Mouse (Mus musculus) spleen, postnatal 10 days (tissue): ENCODE results near the gene Rapgef2.

ENCODE experiments used
- DNase-seq, 2 experiments: peaks; one replicate each; pipeline ENCODE4 v3.0.0; 2021 to 2022; ENCODE audit warnings: low spot score in 2 of 2

The Rapgef2 gene

GRCm38 (mm10) chr3:79283031-79283430 lies 3.3 kb downstream of the Rapgef2 start:
- DNase-seq, result no peak

DNA sequence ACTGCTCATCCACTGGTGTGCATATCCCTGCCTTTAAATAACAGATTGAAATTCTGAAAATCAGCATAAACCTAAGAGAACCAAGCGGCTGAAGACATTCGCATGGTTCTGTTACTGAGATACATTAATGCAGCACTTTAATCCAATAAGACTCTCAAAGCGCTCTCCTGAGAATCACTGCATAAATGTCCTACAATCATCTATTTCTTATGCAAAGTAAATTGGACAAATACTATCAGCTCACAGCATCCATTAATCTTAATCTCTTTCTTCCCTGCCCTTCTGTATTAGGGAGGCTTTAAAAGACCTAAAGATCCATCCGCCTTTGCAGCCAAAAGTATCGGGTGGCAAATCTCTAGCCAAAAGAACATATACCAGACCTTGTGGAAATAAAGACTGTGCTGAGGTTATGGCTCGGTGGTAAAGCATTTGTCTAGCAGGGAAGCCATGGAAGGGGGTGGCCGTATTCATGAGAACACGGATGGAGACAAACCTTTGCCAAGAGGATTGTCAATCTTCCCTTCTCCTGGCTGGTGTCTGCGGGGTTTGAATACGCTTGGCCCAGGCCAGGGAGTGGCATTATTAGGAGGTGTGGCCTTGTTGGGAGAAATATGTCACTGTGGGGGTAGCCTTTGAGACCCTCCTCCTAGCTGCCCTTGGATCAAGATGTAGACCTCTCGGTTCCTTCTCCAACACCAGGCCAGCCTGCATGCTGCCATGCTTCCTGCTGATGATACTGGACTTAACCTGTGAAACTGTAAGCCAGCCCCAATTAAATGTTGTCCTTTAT lies 10.3 kb downstream of the Rapgef2 start:
- DNase-seq, result no peak

GRCm38 (mm10) chr3:79273350-79273749 lies 13.0 kb downstream of the Rapgef2 start:
- no peak for DNase-seq

DNA sequence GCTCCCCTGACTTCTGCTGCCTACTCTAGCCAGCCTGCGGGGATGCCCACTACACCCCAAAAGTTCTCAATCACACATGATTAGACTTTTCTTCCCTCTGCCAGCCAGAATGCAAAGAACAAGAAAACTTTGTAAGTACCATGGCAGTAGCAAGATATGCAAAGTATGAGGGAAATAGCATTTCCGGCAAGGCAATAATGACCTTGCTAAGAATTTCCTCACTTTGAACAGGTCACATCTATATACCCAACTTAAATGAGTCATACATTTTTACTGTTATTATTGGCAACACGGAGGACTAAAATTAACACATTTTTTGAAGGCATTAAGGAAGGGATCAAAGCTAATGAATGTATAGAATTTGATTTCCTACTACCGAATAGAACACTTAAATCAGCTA lies 13.4 kb downstream of the Rapgef2 start:
- no peak for DNase-seq

DNA sequence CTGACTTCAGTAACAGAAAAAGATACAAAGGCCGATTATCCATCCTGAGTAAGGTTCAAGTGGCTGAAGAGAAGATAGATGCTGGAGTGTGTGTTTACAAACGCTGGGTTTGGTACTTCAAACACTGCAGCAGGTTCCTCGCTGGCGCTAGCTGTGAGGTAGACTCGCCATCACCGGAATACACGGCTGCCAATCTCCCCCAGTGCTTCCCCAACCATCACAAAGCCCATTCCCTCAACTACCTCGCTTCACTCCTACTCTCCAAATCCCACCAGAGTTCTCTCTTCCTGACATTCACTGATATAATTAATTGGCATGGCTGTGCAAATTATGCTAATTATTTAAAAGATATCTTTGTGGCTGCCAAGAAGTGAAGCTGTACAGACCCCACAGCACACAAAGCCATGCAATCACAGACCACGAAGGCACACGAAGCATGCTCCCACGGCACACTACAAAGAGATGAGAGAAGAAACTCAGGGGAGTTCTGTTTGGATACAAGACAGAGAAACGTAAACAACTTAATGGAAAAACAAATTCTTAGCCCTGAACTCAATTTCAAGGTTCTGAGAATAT lies 15.2 kb downstream of the Rapgef2 start:
- DNase-seq, result no peak

DNA sequence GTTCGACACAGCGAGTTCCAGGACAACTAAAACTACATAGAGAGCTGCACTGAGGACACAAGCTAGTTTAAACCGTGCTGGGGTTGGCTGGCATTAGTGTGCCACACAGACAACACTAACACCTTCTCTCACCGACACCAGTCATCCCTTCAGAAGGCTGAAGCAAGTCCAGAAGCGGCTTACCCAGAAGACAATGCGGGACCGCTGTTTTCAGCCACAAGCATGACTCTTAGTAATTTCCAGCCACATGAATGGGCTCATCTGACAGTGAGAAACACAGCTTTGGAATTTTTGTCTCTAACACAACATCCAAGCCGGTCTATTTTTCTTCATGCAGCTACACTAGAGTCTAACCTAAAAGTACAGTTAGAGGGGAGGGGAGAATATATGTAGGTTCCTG lies 16.4 kb downstream of the Rapgef2 start:
- no peak for DNase-seq

DNA sequence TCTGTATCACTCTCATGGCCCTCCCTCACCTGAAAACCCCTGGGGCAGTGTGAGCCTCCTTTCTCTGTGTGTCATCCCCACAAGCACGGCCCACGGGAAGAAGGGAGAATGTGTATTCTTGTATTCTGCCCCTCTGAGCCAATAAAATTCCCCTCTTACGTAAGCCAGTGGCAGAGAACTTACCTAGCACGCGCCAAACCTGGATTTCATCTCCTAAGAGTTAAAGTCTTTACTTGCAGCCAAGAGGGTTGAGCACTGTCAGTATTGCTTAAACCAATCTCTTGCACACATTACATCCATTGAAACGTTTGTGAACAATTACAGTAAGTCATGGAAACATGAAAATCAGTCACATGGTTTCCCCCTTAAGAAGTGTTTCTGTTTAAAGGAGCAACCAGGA lies 19.3 kb downstream of the Rapgef2 start:
- no peak for DNase-seq

DNA sequence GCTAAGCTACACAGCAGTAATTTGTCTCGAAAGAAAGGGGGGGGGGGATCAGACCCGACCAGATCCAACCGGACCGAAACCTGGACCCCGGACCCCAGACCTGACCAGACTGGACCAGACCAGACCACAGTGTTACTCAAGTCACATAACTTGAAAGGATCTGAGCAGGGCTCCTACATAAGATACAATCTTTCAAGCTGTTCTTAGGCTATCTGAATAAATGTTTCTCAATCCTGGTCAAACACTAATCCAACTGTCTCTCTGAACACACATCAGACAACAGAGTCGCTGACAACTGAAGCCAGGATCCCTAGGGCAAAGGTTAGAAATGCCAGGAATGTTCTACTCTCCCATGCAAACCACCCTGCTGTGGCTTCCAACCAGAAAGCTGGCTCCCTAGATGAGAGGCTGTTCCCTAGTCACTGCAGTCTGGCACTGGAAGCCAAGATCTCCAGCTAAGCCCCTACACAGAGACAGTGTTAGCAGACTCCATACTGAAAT lies 24.5 kb downstream of the Rapgef2 start:
- no peak for DNase-seq

GRCm38 (mm10) chr3:79254023-79254422 lies 32.3 kb downstream of the Rapgef2 start:
- no peak for DNase-seq

- no peak for DNase-seq
These were observed 32.9 kb downstream of the Rapgef2 start for GRCm38 (mm10) chr3:79253416-79253815.

DNA sequence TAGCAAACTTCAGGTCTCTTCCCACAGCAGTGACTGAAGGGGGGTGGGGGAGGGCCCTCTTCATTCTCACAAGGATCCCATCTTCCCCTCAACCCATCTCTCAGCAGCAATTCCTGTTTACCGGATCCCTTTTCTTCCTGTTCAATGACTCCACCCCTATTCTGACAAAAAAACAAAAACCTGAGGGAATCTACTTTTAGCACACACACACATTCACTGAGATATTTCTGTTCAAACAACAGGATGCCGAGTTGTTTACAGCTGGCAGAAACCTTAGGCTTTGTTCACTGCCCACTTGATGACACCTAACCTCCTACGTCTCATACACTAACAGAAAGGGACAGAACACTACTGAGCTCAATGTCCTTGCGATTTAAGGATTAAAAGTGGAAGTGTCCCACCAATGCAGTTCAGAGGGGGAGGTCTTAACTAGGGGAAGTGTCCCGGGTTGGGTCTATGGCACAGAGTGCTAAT lies 33.4 kb downstream of the Rapgef2 start:
- DNase-seq, result no peak

DNA sequence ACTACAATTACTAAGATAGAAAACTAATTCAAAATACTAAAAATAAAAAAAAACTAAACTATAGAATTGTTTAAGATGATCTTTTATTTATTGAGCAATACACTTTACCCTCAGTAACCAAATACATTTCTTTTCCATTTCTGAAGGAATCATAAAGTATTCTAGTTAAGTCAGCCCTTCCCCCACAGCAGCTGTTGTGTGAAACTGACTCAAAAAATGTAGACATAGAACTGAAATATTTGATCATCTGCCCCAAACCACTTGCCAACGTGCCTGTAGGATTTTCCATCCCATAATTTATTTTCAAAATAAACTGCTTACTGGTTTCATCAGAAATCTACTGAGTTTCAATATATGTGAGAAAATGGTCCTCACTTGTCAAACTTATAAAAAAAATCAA lies 36.4 kb downstream of the Rapgef2 start:
- no peak for DNase-seq

DNA sequence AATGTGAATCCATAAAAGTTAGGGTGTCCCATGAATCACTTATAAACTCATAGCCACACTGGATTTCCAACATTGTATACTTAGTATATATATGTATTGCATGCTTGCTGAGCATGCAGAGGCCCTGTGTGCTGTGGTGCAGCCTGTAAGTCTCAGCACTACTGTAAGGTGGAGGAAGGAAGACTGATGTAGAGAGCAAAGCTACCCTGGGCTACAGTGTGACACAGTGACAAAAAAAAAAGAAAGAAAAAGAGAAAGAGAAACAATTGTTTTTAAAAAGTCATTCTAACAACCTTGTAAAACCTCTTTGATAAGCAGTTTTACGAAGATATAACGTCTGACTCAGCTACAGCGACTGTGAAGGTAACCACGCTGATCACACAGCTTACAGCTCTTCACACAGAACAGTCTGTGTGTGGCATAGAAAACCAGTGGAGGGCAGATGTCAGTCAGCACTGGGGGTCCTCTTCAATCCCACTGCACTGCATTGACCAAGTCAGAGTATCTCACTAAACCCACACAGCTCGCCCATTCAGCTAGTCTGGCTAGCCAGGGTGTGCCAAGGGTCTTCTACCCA lies 37.6 kb downstream of the Rapgef2 start:
- DNase-seq, result no peak

DNA sequence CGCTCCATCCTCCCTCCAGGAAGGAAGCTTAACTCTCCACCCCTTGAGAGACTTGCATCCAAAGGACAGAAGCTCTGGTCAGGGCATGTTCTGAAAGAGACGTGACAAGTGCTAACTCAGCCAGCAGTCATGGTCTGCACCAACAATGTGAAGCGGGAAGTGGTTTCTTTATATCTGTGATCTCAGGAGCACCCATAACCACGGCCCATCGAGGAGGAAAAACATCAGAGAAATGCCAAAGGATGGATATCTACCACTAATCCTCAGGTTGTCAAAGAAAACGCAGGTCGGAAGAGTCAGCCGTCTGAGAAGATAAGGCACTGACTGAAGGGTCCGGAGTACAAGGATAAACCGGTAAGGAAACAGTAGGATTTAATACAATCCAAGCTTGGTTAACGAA lies 38.1 kb downstream of the Rapgef2 start:
- DNase-seq, result no peak

- no peak for DNase-seq
These were observed 42.0 kb downstream of the Rapgef2 start for GRCm38 (mm10) chr3:79244347-79244746.

GRCm38 (mm10) chr3:79242922-79243705 lies 43.2 kb downstream of the Rapgef2 start:
- DNase-seq, result no peak

DNA sequence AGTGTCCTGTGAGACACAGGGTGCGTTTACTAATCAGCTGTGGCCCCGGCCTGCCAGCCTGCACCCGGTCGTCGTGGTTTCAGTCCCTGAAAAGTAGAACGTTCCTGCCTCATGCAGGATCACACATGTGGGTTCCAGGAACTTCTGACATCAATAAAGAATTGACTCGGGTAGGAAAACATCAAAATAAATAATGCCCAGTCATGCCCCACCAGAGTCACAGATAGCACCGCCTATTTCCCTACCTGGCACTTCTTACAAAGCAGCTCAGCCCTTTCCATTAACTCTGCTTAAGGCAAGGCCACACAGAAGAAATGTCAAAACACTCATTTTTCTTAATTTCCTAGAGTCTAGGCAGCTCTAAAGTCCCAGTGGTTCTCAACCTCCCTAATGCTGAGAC lies 44.0 kb downstream of the Rapgef2 start:
- no peak for DNase-seq

DNA sequence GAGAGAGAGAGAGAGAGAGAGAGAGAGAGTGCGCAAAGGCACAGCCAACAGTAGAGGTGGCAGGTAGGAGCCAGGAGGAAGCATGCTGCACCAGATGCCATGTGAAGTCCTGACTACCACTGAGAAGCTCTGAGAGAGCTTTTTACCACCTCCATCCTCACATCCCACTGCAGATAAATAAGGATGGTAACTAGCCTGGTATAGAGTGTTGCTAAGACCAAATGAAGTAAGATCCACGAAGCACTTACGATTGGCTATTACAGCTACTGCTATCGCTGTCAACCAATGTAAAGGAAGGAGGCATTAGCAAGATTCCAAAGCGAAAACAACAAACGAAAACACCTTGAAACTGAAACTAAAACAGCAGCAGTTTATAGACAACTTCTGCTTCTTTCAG lies 47.3 kb downstream of the Rapgef2 start:
- no peak for DNase-seq

- DNase-seq, result no peak
These were observed 47.8 kb downstream of the Rapgef2 start for GRCm38 (mm10) chr3:79238456-79239065.

GRCm38 (mm10) chr3:79237619-79238342 lies 48.5 kb downstream of the Rapgef2 start:
- DNase-seq, result peak in 1 of 2 experiments; percentile 52

DNA sequence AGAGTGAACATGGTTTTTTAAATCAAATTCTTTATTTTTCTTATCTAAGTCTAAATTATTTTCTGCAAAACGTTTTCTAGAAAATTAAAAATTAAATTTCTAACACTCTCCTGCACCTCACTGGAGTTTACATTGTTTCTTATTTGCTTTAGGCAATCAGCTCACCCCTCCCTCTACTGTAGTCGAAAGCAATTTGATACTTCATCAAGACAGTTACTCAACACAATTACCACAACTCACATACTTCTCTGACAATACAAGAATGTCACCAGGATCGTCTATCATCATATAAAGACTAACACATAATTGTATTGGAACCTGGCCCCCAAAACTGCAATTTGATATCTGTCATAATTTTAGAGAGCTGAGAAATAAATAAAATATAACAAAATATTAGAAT lies 51.8 kb downstream of the Rapgef2 start:
- DNase-seq, result no peak
